Mouse (Mus musculus) c-Kit-positive CD71-negative TER-119-negative erythroid progenitor cells, embryonic 14.5 days (primary cell): ENCODE measurements at regions not wholly inside any gene's neighbourhood (a gene's known extent, or its start where the extent isn't known, plus 50 kb on each side); places are given as distances from the start of the nearest gene placed in this dataset.

Source experiments
- DNase-seq: peaks from one replicate; pipeline ENCODE4 v3.0.0-alpha.2; 2013; ENCODE audit warnings: low read depth

DNA sequence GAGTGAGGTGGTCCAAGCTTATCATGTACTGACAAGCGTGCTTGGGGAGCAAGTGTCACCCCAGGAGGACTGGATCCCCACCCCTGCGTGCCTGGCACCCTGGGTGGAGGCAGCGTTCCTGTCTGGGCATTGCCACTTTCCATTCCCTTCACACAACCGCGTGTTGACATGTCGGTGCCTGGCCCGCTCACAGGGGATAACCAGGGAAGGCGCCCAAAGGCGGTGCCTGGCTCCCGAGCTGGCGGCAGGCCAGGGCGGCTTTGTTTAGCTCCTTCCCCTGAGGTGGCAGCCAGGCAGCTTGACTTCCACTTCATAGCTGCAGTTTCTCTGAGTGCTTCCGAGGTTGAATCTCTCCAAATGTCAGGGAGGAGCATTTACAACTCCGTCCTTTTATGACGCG lies 318.7 kb upstream of the 4930535I16Rik start:
- no peak for DNase-seq

DNA sequence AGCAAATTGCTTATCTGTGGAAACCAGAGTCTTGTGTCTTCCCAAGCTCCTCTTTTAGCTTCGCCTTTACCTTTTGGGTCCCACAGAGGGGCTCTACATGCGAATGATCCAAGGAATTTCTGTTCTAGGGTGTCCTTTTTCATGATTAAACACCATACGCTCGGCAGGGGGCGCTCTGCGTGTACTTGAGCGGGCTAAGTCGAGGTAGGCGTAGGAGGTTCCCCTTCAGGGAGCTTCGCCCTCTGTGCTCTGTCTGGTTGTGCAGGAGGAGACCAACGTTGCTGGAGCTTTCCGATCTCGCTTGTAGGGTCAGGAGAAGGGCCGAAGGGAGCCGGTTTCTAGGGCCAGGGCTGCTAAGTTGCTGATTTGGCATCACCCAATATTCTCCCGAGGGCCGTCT lies 310.7 kb upstream of the 4930535I16Rik start:
- DNase-seq: peak; percentile 36

DNA sequence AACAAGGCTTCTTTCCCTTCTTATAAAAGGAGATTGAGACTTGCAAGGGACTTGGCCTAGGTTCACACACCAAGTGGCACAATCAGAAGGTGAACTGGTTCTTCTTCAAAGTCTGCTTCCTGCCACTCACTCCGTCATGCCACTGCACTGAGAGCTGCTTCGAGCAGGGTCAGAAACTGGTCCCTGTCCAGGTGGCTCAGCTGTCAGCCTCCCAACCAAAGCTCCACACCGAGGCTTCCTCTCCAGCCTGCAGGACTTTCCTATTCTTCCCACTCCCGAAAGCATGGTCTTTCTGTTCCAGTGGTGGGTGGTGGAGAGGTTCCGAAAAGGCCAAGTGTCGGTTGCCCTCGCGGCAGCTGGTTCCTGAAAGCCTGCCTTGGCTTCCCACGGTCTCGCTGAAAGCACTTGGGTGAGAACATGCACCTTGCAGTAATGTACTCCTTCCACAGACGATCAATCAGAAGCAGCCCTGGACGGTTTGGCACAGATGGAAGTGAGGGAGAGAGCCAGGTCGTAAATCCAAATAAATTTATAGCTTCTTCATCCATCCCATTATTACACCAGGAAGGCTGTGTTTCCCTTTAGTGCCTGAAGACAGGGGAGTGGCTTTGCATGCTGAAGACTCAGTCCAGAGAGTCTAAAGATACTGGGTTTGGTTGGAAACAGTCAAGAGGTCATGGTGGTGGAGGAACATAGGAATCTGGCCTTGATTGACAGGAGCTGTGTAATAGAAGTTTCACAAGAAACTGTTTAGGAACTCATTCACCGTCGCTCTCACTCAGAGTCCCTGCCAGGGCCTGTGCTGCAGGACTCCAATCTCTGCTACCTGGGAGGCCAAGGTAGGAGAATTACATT lies 306.1 kb upstream of the 4930535I16Rik start:
- no peak for DNase-seq

DNA sequence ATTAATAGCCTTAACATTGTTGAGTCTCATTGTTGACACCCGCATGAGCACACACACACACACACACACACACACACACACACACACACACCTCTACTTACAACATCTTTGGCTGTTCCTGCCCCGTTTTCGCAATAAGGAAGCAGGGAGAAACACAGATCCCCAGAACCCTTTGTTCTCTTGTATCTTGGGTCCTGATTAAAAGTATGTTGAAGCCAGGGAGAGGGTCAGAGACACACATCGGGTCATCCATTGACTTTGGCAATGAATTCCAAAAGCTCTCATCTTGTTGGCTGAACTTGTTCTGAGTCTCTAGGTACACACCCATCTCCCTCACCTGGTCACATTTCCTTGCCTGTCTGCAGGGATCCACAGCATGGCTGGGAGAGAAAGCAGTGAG lies 303.9 kb upstream of the 4930535I16Rik start:
- no peak for DNase-seq

DNA sequence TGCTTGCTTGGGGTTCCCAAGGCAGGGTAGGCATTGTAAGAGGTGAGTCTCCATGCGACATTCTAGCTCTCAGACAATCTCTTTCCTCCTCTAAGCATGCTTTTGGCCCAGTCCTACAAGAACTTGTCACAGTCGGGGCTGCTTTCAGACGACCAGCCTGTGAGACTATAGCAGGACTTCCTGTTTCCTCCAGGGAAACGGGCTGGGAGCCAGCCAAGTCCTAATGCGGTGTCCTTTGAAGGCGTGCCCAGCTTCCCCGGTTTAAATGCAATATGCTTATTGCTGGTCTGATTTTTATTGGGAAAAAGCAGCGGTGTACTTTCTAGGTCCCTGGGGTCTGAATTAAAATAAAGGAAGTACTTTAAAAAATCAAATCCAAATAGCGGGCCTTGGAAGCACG lies 299.4 kb upstream of the 4930535I16Rik start:
- no peak for DNase-seq

DNA sequence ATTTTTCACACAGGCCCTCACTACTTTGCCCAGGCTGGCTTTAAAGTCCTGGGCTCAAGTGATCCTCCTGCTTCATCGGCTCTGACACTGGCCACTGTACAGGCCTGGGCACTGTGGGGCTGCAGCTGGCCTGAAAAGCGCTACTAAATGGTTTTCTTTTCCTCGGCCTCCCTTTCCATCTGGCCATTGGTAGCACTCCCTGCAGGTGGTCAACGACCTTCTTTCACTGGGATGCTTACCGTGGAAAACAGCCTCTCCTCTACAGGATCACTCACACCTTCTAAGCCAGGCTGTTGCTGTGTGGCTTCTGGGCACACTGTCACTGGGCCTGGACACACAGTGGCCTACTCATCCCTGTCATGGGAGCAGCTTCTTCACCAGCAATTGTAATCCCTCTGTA lies 298.5 kb upstream of the 4930535I16Rik start:
- no peak for DNase-seq

DNA sequence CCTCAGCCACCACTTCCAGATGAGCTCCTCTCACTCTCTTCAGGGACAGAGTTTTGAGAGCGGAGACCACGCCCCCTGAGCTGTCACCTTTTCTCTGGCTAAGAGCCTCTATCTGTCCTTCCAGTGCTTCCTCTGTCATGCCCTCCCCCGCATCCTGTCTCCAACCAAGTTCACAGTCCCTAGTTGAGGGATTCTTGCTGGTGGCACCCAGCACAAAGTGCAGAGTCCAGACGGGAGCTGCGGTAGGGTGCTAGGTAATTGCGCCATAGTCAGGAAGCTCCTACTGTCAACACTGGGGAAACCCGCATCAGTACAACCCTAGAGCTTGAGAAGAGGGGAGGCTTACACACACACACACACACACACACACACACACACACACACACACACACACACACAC lies 297.3 kb upstream of the 4930535I16Rik start:
- no peak for DNase-seq

DNA sequence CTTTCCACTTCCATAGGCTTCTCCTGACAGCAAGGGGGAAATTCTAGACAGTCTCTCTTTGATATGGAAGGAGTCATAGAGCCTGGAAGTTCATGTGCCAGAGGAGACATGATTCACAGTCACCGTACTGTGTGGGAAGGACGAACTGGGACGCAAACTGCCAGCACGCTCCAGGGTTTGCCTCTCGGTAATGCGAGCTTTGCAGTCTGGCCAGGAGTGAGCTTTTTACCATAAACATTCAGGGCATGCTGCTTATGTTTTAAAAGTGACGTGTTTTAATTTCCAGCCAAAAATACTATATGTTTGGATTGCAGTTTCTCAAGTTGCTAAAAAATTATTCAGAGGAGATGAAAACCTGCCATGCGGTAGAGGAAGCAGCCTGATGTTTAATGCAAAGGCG lies 292.3 kb upstream of the 4930535I16Rik start:
- DNase-seq: no peak

DNA sequence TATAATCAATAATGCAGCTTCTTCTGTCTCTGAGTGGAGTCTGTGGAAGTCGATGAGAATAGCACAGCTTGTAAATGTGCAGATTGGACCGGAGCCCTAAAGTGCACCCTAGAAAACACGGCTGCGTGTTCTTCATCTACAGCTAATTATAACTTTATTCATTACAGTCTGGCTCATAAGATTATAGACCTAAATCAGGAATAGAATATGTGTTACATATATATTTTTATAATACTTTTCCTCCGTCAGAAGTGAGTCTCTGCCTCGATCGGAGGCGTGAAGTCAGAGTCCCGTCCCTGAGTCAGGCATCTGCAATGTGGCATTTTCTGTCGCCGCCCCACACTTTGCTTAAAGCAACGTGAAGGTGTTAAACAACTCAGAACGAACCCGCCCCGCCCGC lies 288.7 kb upstream of the 4930535I16Rik start:
- no peak for DNase-seq

DNA sequence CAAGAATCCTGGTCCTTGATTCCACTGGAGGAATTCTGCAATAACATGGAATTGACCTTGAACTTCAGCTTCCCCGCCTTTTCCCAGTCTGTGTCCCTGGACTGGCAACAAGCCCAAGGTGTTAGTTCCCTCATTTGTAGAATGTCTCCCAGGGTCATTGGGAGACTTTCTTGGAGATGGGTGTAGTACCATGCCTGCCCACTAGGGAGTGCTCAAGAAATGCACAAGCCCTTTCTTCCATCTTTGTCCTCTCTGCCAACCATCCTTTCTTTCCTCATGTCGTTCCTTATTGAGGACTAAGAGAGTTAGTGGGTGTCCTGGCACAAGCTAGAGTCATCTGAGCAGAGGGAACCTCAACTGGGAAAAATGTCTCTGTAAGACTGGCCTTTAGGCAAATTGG lies 285.9 kb upstream of the 4930535I16Rik start:
- DNase-seq: no peak

DNA sequence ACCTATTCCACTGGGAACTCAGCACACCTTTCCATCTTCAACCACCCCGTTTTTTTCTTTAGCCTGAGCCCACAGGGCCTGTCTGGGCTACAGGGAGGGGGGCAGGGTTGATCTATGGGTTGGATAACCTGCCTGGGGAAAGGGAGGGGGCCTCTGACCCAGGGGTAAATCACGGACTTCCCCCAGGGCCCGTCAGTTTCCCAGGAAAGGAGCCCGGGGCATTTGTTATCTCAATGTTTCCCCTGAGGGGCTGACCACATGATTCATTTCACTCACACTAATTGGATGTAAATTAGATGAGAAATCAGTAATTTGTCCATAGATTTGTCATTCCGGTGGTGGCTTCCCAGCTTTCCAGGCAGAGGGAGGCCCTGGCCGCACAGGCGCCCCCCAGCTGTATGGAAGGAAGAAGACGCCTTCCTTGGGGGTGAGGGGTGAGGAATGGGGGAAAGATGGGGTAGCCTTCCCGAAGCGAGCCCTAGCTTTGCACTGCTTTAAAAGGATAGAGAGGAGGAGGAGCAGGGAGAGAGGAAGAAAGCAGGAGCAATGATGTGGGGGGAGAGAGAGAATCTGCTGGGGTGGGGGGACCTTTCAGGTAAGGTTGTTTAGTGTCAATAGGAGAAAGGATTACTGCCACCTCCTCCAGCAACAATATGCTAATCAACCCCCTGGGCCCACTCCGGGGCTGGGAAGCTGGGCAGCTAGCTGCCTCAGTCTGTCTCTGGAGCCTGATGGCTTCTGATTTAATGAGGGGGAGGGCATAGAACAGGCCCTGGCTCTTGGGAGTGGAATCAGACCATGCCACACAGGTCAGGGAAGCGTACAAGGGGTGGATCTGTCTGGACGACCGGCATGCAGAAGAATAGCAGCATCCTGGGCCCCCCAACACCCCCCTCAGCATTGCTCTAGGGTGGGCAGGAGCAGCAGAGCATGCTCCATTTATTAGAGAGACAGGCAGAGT lies 282.3 kb upstream of the 4930535I16Rik start:
- DNase-seq: no peak

DNA sequence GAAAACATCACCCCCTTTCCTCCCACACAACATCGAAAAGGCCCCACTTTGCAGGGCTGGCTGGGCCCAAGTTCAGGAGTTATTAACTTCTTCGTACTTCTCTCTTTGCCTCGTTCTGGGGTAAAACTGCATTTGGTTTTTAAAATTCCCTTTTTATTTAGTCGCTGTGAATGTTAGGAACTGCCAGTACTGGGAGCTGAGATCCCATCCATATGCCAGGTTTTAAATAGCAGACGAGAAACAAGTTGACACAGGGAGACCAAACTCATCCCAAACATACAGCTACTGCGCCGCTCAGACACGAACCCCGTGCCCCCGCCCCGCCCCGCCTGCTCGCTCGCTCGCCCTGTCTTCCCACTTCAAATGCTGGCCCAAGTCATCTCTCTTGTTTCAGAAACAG lies 281.0 kb upstream of the 4930535I16Rik start:
- no peak for DNase-seq

DNA sequence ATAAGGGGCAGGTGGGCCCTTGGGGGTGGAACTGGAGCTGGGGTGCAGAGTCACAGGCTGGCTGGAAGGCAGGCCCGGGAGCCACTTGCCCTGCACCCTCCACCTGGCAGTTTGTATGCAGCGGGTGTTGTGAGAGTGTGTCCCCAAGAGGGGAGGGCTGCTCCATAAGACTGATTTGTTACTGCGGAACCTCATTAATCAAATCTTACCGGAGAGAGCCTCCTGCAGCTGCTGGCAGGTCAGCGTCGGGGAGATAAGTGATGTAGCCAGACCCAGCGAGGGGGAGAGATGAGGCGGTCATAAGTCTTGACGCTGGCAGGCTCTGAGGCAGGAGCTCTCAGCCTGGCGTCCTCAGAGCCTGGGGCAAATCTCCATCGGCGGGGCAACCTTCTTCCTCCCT lies 278.9 kb upstream of the 4930535I16Rik start:
- DNase-seq: no peak

DNA sequence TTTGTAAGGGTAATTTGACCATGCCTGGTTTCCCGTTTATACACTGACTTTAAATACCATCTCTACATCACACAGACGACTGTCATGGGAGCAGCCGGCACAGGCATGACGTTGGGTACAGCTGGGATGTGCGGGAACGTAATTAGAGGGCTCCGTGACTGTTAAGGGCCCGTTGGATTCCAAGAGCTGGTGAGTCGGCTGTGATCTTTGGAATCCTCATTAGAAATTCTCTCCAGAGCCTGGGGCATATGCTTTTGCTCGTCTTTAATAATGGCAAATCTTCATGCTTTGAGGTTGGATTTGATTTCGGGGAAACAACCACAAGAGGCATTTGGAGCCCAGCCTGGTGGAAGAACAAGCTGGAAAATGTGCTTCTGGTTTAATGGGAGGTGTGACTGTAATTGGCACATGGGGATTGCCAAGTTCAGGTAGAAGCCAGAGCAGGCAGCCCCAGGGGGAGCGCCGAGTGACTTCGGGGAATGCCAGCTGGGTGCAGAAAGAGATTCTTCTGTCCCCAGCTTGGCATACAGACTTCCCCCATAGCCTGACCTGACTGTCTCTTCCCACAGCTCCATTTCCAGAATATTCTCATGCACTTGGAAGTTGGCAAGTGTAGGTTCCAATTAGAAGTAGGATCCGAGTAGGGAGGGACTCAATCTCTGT lies 275.4 kb upstream of the 4930535I16Rik start:
- DNase-seq: no peak

DNA sequence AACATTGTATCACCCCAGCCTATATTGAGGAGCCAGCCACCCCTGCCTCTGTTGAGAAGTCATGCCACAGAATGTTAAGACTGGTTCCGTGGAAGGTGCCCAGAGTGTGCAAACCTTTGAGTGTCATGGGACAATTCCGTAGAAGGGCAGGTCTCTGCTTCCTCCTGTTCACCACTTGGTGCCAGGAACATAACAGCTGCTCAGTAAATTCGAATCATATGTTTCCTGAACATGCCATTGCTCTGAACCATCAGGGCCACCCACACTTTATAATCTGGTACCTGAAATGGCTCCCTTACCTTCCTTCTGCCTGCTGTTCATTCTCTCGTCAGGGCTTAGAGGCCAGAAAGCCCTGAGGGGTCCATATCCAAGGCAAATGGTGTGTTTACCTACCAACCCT lies 273.0 kb upstream of the 4930535I16Rik start:
- no peak for DNase-seq

DNA sequence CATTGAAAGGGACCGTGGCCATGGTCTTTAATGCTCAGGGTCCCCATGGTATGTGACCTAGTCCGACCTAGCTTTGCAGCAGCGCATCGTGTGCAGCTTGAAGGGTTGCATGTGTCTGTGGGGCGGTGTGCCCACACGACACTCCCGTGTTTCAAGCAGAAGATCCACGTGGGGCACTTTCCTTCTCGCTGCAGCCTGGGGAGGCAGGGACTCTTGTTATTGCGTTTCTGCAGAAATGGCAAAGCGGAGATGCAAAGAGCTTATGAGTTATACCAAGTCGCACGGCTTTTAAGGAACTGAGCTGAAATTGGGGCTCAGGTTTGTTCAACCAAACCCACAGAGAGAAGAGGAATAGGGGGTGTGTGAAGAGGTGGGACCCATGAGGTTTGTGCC lies 272.2 kb upstream of the 4930535I16Rik start:
- no peak for DNase-seq

DNA sequence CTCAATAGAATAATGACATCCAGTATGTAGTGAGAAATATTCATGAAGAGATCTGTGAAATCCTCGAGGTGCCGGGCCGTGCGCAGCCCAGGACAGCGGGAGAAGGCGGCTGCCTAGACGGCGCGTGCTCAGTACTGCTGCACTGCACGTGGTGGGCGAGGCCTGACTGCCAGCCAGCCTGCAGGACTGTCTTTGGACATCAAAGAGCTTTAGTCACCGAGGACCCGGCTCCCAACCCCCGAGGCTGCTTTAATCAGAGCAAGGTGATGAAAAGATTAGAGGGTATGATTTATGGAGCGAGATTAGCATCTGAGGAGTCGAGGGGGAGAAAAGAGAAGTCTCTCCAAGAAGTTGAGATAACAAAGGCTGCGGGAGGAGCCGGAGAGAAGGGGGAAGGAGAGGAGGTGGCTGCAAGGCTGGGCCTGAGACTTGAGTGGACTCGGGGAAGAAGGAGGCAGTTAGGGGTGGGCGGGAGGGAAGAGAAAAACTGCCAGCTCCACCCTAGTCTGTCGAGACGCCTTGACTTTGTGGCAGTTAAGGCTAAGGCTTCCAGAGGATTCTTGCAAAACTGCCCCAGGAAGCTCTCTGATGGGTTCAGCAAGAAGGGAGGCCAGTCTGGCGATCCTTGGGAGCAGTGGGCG lies 271.6 kb upstream of the 4930535I16Rik start:
- DNase-seq: no peak

DNA sequence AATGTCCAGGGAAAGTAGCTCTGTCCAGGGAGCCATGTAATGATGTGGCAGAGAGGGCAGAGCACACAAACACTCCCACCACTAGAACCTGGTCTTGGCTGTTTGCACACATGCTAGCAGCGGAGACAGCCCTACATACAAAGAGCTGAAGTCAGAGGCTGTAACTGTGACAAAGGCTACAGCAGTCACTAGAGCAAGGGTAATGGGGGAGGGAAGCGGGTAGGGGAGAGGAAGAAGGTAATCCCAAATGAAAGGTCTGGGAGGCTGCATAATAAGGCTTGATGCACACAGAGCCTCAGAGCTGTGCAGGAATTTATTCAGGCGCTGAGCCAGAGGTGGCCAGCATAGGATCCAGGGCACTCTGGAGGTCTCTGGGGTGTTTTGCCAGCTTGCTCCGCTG lies 269.3 kb upstream of the 4930535I16Rik start:
- no peak for DNase-seq

DNA sequence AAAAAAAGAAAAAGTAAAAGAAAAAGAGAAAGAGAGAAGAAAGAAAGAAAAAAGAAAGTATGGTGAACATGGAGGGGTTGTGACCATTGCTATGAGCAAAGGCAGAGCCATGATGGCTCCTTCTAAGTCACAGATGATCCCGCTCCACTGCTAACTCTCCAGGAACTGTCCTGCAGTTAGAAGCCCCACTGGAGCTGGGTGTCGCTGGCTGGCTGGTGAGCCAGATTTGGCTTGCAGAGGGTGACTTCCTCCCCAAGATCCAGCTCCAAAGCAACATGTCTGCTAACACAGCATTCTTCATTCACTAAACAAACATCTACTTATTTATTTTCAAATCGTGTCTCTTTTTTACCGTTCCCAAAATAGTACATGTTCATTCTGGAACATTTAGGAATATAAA lies 263.5 kb upstream of the 4930535I16Rik start:
- DNase-seq: no peak

DNA sequence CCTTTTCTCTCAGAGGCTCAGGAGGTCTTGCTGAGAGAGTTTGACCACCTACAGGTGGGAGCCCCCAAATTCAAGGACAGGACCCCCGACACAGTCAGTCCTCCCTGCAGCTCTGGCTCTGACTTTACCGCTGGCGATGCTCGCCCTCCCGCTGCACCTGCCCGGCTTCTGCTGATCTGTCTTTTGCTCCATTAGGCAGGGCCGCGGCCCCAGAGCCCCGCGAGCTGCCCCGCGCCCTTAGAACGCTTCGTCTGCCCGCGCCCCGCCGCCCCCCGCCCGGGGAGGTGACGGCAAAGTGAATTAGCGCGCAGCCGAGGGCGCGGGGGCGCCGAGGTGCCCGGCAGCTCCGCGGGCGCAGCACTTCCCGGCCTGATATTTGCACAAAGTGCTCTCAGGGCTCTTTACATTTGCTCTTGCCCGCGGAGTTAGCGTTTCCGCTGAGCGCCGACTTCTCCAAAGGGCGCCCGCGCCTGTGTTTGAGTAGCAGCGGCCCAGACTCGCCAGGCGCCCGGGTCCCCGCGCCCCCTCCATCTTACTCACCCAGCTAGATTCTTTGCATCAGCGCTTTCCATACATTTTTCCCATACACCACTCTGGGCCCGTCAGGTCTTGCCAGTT lies 260.7 kb upstream of the 4930535I16Rik start:
- no peak for DNase-seq

DNA sequence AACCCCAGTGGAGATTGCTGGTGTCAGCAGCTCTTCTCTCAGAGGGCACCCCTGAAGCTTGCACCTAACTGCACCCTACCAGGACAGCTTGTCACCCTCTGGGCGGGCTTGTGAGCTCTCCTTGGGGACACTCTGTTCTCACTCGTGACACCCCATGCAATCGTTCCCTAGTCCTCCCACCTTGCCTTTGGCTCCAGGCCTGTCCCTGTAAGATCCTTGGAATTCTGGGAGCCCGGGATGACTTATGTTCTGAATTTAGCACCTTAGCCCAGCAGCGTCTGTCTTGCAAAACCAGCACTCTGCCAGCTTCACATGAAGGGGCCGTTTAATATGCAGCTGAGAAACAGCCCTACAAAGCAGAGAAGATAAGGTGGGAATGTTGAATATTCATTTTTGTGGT lies 257.7 kb upstream of the 4930535I16Rik start:
- DNase-seq: no peak

DNA sequence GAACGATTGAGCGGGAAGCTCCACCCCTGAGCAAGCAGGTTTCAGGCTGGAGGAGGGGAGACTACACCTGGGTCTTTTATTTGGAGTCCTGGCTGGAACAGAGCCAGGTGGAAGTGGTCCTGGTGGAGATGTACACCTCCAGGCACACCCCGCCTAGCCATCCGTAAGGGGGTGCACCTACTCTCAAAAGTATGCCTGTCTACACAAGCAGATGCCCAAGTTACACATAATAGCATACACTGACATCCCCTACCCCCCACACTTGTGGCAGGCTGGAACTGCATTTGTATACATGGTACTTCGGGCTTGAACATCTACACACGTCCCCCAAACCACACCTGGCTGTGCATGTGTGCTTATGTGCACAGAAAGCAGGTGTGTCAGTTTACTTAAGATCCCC lies 236.8 kb upstream of the 4930535I16Rik start:
- DNase-seq: no peak
